Mouse (Mus musculus): ENCODE measurements at regions not wholly inside any gene's neighbourhood (a gene's known extent, or its start where the extent isn't known, plus 50 kb on each side); places are given as distances from the start of the nearest gene placed in this dataset.

- TF ChIP-seq EP300 (IDR thresholded peaks at IDR 0.05; ENCODE audit: low read depth) (no peak), CTCF (IDR thresholded peaks at IDR 0.05; ENCODE audit: low read depth) (no peak)
- no peaks in the 10 kb centered on the region for H3K9me3 ChIP-seq (ENCODE audit: low read length)
- no peak overlapping the region for H3K4me3 ChIP-seq (ENCODE audit: low read depth, low read length)
- H3K27ac ChIP-seq (ENCODE audit: low read depth): no peak overlapping the region
- WGBS (ENCODE audit: insufficient replicate concordance): 59% methylated on average over 5 of the region's 5 CpGs
- H3K27me3 ChIP-seq (ENCODE audit: insufficient read depth, low read length): no peaks in the 10 kb centered on the region
- no peaks in the 10 kb centered on the region for H3K4me1 ChIP-seq (ENCODE audit: insufficient read depth)
- no peaks in the 10 kb centered on the region for H3K36me3 ChIP-seq (replicated peaks; ENCODE audit: insufficient read depth, low read length)
- ATAC-seq (no peak), DNase-seq (no peak)
- no peak overlapping the region for H3K4me2 ChIP-seq (ENCODE audit: low read depth, low read length)
- H3K9ac ChIP-seq (replicated peaks): no peak overlapping the region
Measured at GRCm38 (mm10) chr12:57928030-57928429, 283.5 kb upstream of the Sstr1 start.

- DNase-seq (no peak), ATAC-seq (no peak)
- H3K27ac ChIP-seq (ENCODE audit: low read depth): no peak overlapping the region
- TF ChIP-seq EP300 (IDR thresholded peaks at IDR 0.05; ENCODE audit: low read depth): no peak
- TF ChIP-seq CTCF (IDR thresholded peaks at IDR 0.05; ENCODE audit: low read depth): no peak
- no peak overlapping the region for H3K4me2 ChIP-seq (ENCODE audit: low read depth, low read length)
- no peaks in the 10 kb centered on the region for H3K27me3 ChIP-seq (ENCODE audit: insufficient read depth, low read length)
- no peak overlapping the region for H3K9ac ChIP-seq (replicated peaks)
- no peaks in the 10 kb centered on the region for H3K36me3 ChIP-seq (replicated peaks; ENCODE audit: insufficient read depth, low read length)
- H3K4me1 ChIP-seq (ENCODE audit: insufficient read depth): no peaks in the 10 kb centered on the region
- no peak overlapping the region for H3K4me3 ChIP-seq (ENCODE audit: low read depth, low read length)
- H3K9me3 ChIP-seq (ENCODE audit: low read length): no peaks in the 10 kb centered on the region
Measured at GRCm38 (mm10) chr12:57931856-57932255, 279.7 kb upstream of the Sstr1 start.

DNA sequence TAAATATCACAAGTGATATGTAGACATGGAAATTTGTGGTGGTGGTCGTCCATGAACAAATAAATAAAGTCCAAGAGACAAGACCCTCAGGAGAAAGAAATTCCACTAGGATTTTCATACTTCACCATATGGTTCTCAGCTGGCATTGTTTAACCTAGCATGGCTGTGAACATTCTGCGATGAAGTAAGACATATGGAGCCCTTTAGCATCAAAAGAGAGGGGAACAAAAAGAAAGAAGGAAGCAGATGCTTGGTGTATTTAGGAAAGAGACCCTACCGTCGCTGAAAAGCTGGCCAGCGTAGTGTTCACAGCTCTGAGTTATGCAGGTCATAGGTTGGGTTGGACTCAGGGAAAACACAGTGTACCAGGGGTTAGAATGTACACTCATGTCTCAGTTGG, 261.7 kb upstream of the Sstr1 start:
- no peak for ATAC-seq
- Histone ChIP-seq H3K9me3 (ENCODE audit: low read length) (no peaks in the 10 kb centered on the region), H3K36me3 (replicated peaks; ENCODE audit: insufficient read depth, low read length) (no peaks in the 10 kb centered on the region), H3K9ac (replicated peaks) (no peak overlapping the region), H3K27ac (ENCODE audit: low read depth) (no peak overlapping the region), H3K4me3 (ENCODE audit: low read depth, low read length) (no peak overlapping the region), H3K4me1 (ENCODE audit: insufficient read depth) (no peaks in the 10 kb centered on the region), H3K4me2 (ENCODE audit: low read depth, low read length) (no peak overlapping the region), H3K27me3 (ENCODE audit: insufficient read depth, low read length) (no peaks in the 10 kb centered on the region)
- no peak for TF ChIP-seq EP300 (IDR thresholded peaks at IDR 0.05; ENCODE audit: low read depth)
- no peak for TF ChIP-seq CTCF (IDR thresholded peaks at IDR 0.05; ENCODE audit: low read depth)
- WGBS (ENCODE audit: insufficient replicate concordance): 75% methylated on average over 5 of the region's 5 CpGs
- DNase-seq: no peak

DNA sequence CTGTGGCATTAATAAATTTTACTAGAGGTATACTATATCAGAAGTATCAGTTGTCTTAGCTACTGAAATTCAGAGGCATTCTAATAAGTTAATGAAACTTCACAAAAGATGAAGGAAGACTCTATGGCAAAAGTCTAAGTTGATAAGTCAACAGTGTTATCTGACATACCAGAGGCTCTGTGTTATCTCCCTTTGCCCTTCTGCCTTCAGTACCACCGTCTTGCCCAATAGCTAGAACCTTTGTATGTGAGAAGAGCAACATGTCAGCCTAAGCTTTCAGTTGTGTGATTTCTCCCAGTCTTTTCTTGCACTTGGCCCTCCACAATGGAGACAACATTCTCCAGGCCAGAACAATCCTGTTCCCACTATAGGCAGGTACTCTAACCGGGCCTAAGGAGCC, 253.0 kb upstream of the Sstr1 start:
- H3K4me3 ChIP-seq (ENCODE audit: low read depth, low read length): no peak overlapping the region
- no peak overlapping the region for H3K9ac ChIP-seq (replicated peaks)
- WGBS (ENCODE audit: insufficient replicate concordance): 57% methylated on average over 2 of the region's 2 CpGs
- DNase-seq (no peak), ATAC-seq (no peak)
- H3K36me3 ChIP-seq (replicated peaks; ENCODE audit: insufficient read depth, low read length): no peaks in the 10 kb centered on the region
- H3K27ac ChIP-seq (ENCODE audit: low read depth): no peak overlapping the region
- no peak for TF ChIP-seq EP300 (IDR thresholded peaks at IDR 0.05; ENCODE audit: low read depth)
- no peak for TF ChIP-seq CTCF (IDR thresholded peaks at IDR 0.05; ENCODE audit: low read depth)
- H3K9me3 ChIP-seq (ENCODE audit: low read length): no peaks in the 10 kb centered on the region
- H3K4me1 ChIP-seq (ENCODE audit: insufficient read depth): no peaks in the 10 kb centered on the region
- H3K4me2 ChIP-seq (ENCODE audit: low read depth, low read length): no peak overlapping the region
- no peaks in the 10 kb centered on the region for H3K27me3 ChIP-seq (ENCODE audit: insufficient read depth, low read length)

- WGBS (ENCODE audit: insufficient replicate concordance): 77% methylated on average over 6 of the region's 6 CpGs
- no peak overlapping the region for H3K27ac ChIP-seq (ENCODE audit: low read depth)
Measured at GRCm38 (mm10) chr12:57960171-57960570, 251.4 kb upstream of the Sstr1 start.

GRCm38 (mm10) chr12:57969168-57969567, 242.4 kb upstream of the Sstr1 start:
- H3K27me3 ChIP-seq (ENCODE audit: insufficient read depth, low read length): no peaks in the 10 kb centered on the region
- no peak overlapping the region for H3K9ac ChIP-seq (replicated peaks)
- no peak for DNase-seq
- H3K27ac ChIP-seq (ENCODE audit: low read depth): no peak overlapping the region
- H3K4me1 ChIP-seq (ENCODE audit: insufficient read depth): no peaks in the 10 kb centered on the region
- 41% methylated on average over 3 of the region's 3 CpGs for WGBS (ENCODE audit: insufficient replicate concordance)
- no peak overlapping the region for H3K4me3 ChIP-seq (ENCODE audit: low read depth, low read length)
- no peaks in the 10 kb centered on the region for H3K9me3 ChIP-seq (ENCODE audit: low read length)
- ATAC-seq: no peak
- H3K4me2 ChIP-seq (ENCODE audit: low read depth, low read length): no peak overlapping the region
- H3K36me3 ChIP-seq (replicated peaks; ENCODE audit: insufficient read depth, low read length): no peaks in the 10 kb centered on the region
- TF ChIP-seq EP300 (IDR thresholded peaks at IDR 0.05; ENCODE audit: low read depth) (no peak), CTCF (IDR thresholded peaks at IDR 0.05; ENCODE audit: low read depth) (no peak)

More at GRCm38 (mm10) chr12:57960171-57960570, 251.4 kb upstream of the Sstr1 start:
- Histone ChIP-seq H3K4me1 (ENCODE audit: insufficient read depth) (no peaks in the 10 kb centered on the region), H3K27me3 (ENCODE audit: insufficient read depth, low read length) (no peaks in the 10 kb centered on the region), H3K4me2 (ENCODE audit: low read depth, low read length) (no peak overlapping the region), H3K4me3 (ENCODE audit: low read depth, low read length) (no peak overlapping the region), H3K36me3 (replicated peaks; ENCODE audit: insufficient read depth, low read length) (no peaks in the 10 kb centered on the region), H3K9me3 (ENCODE audit: low read length) (no peaks in the 10 kb centered on the region), H3K9ac (replicated peaks) (no peak overlapping the region)
- TF ChIP-seq EP300 (IDR thresholded peaks at IDR 0.05; ENCODE audit: low read depth): no peak
- TF ChIP-seq CTCF (IDR thresholded peaks at IDR 0.05; ENCODE audit: low read depth): no peak
- DNase-seq (no peak), ATAC-seq (no peak)

GRCm38 (mm10) chr12:57970163-57970562, 241.4 kb upstream of the Sstr1 start:
- Histone ChIP-seq H3K4me3 (ENCODE audit: low read depth, low read length) (no peak overlapping the region), H3K27me3 (ENCODE audit: insufficient read depth, low read length) (no peaks in the 10 kb centered on the region), H3K9ac (replicated peaks) (no peak overlapping the region), H3K4me1 (ENCODE audit: insufficient read depth) (no peaks in the 10 kb centered on the region), H3K9me3 (ENCODE audit: low read length) (no peaks in the 10 kb centered on the region), H3K36me3 (replicated peaks; ENCODE audit: insufficient read depth, low read length) (no peaks in the 10 kb centered on the region), H3K4me2 (ENCODE audit: low read depth, low read length) (no peak overlapping the region), H3K27ac (ENCODE audit: low read depth) (no peak overlapping the region)
- DNase-seq: no peak
- no peak for ATAC-seq
- 68% methylated on average over 4 of the region's 4 CpGs for WGBS (ENCODE audit: insufficient replicate concordance)
- no peak for TF ChIP-seq EP300 (IDR thresholded peaks at IDR 0.05; ENCODE audit: low read depth)
- TF ChIP-seq CTCF (IDR thresholded peaks at IDR 0.05; ENCODE audit: low read depth): no peak
